Comparison of ENCODE assay signal across 25 mouse cellular contexts in the genomic region with DNA sequence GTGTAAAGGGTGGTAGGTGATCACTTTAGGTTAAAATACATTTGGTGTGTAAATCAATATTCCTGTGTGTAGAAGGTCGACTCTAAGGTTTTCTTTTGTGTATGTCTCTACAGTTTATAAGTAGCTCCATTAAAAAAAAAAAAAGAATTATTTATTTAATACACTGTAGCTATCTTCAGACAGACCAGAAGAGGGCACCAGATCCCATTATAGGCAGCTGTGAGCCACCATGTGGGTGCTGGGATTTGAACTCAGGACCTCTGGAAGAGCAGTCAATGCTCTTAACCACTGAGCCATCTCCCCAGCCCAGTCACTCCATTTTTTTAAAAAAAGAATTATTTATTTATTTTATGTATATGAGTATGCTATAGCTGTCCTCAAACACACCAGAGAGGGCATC. TPM values are rescaled to one million over a fixed set of nuclear protein-coding genes. Genes with fewer than 3 reads are reported as not detected.
DNase-seq lines count a peak whose midpoint lies in the region; TF ChIP-seq lines count a peak whose summit lies in the region.
"Had no signal": no experiment of that assay in that cellular context is flagged by ENCODE, and none has a peak within 500 bp of the region (broad histone marks: within the 10 kb centered on the region; RNA-seq: fewer than 3 reads in every experiment).

No protein-coding gene starts in this region.

- 79% methylated on average over 1 of the region's 1 CpGs for WGBS in liver, adult 2 months

- no peak overlapping the region for H3K9ac ChIP-seq in liver, adult 2 months (ENCODE audit: low read depth, low read length)
- H3K9ac ChIP-seq: embryonic facial prominence, embryonic 13.5 days; hindbrain, embryonic 14.5 days; liver, embryonic 15.5 days; midbrain, embryonic 12.5 days; stomach, embryonic 15.5 days had no signal

- H3K4me3 ChIP-seq in gastrocnemius, adult 2 months: no peak overlapping the region
- H3K4me3 ChIP-seq in liver, adult 2 months (ENCODE audit: insufficient read depth, low read depth, low read length): no peak overlapping the region
- H3K4me3 ChIP-seq: embryonic facial prominence, embryonic 13.5 days; liver, embryonic 15.5 days; midbrain, embryonic 12.5 days; stomach, embryonic 15.5 days had no signal

- H3K36me3 ChIP-seq in liver, adult 2 months (ENCODE audit: control insufficient read depth, insufficient read depth, low read length): peaks cover 21% of the 10 kb centered on the region; the same call in 1 of the 2 replicates

- H3K27ac ChIP-seq in gastrocnemius, adult 2 months: no peak overlapping the region
- H3K27ac ChIP-seq in liver, adult 2 months (replicated peaks; ENCODE audit: insufficient read depth, low read depth, low read length): no peak overlapping the region
- H3K27ac ChIP-seq: hindbrain, embryonic 14.5 days; liver, embryonic 15.5 days; midbrain, embryonic 12.5 days; stomach, embryonic 15.5 days had no signal

- TF ChIP-seq POLR2A in liver, adult 2 months (IDR thresholded peaks at IDR 0.05; ENCODE audit: extremely low read depth, insufficient read depth, low read length): no peak

- no peaks in the 10 kb centered on the region for H3K27me3 ChIP-seq in liver, adult 2 months (ENCODE audit: control insufficient read depth, insufficient read depth, low read length)
- H3K27me3 ChIP-seq: embryonic facial prominence, embryonic 13.5 days; liver, embryonic 15.5 days; midbrain, embryonic 12.5 days; Patski; stomach, embryonic 15.5 days had no signal

- no peaks in the 10 kb centered on the region for H3K79me2 ChIP-seq in liver, adult 2 months (ENCODE audit: control insufficient read depth, insufficient read depth, low read length)

- no peak for DNase-seq in gastrocnemius, adult 2 months
- DNase-seq in gastrocnemius, adult 18-20 months (ENCODE audit: low spot score): no peak
- DNase-seq in liver, adult 2 months (ENCODE audit: extremely low read depth, low read depth, low spot score): no peak
- DNase-seq in liver (no peak), 416B (ENCODE audit: low read depth) (peak; percentile 56), NIH3T3 (ENCODE audit: low read depth) (peak; percentile 37)
- no peak for DNase-seq in right cerebral cortex, postnatal 25 days
- no peak for DNase-seq in layer of hippocampus, postnatal 10 days (ENCODE audit: low spot score in 2 of 2)
- DNase-seq: adrenal gland, postnatal 36 days; cerebellum, adult 9-10 months; gastrocnemius, postnatal 10 days; heart, adult 18-20 months; kidney, adult 2 months; kidney, postnatal 4 days; layer of hippocampus, postnatal 36 days; lung, postnatal 4 days; right cerebral cortex, adult 18-20 months had no signal

- intact Hi-C loops in gastrocnemius, adult 2 months (cut with DNase I): no loop called here

- peaks cover 8% of the 10 kb centered on the region for H3K4me1 ChIP-seq in liver, adult 2 months (ENCODE audit: control insufficient read depth, insufficient read depth, low read length)

- peak; percentile 55 for TF ChIP-seq CTCF in gastrocnemius, adult 2 months (IDR thresholded peaks at IDR 0.05)
- TF ChIP-seq CTCF in liver, adult 2 months (IDR thresholded peaks at IDR 0.05; ENCODE audit: low read depth, low read length): 0 out of 2 replicates have a peak, but pooled peaks have one; percentile 7

RNA-seq across cellular contexts. Expression of a gene that starts 5.9 kb away (rescaled TPM):
- 100 to 1,000 TPM; 389 to 466 TPM for total RNA-seq in gastrocnemius, adult 2 months (2021)
- total RNA-seq in gastrocnemius, adult 18-20 months (2021): 100 to 1,000 TPM; 432 to 435 TPM
- 764 and 919 TPM in 2 replicates for total RNA-seq in liver, adult 2 months (2014; rRNA removed)
- polyA plus RNA-seq in liver, adult 2 months (2012; rRNA removed): 634 and 769 TPM in 2 replicates
- total RNA-seq in layer of hippocampus, postnatal 10 days (2021): 100 to 1,000 TPM; 474 to 547 TPM

RNA-seq across cellular contexts. Expression of a gene that starts 9.2 kb away (rescaled TPM):
- under 1 TPM; 0.13 to 0.20 TPM for total RNA-seq in gastrocnemius, adult 2 months (2021)
- under 1 TPM in 1 of 2 experiments, not detected in 1; 0.14 TPM for total RNA-seq in gastrocnemius, adult 18-20 months (2021)
- total RNA-seq in liver, adult 2 months (2014; rRNA removed): 0.07 and 0.09 TPM in 2 replicates
- 0.09 and 0.28 TPM in 2 replicates for polyA plus RNA-seq in liver, adult 2 months (2012; rRNA removed)
- total RNA-seq in layer of hippocampus, postnatal 10 days (2021): 100 to 1,000 TPM; 232 to 244 TPM

RNA-seq across cellular contexts. Expression of a gene that starts 45.3 kb away (rescaled TPM):
- total RNA-seq in gastrocnemius, adult 2 months (2021): 10 to 100 TPM; 67.4 to 74.9 TPM
- 10 to 100 TPM; 73.9 to 77.4 TPM for total RNA-seq in gastrocnemius, adult 18-20 months (2021)
- 27.4 and 29.5 TPM in 2 replicates for total RNA-seq in liver, adult 2 months (2014; rRNA removed)
- polyA plus RNA-seq in liver, adult 2 months (2012; rRNA removed): 62.4 and 81.4 TPM in 2 replicates
- total RNA-seq in layer of hippocampus, postnatal 10 days (2021): 10 to 100 TPM; 65.8 to 75.5 TPM

RNA-seq across cellular contexts. Expression of a gene that starts 50.1 kb away (rescaled TPM):
- 1 to 10 TPM; 2.1 to 2.5 TPM for total RNA-seq in gastrocnemius, adult 2 months (2021)
- 1 to 10 TPM; 1.7 to 2.2 TPM for total RNA-seq in gastrocnemius, adult 18-20 months (2021)
- total RNA-seq in liver, adult 2 months (2014; rRNA removed): 15.5 and 29.8 TPM in 2 replicates
- 62.7 and 154 TPM in 2 replicates for polyA plus RNA-seq in liver, adult 2 months (2012; rRNA removed)
- total RNA-seq in layer of hippocampus, postnatal 10 days (2021): 1 to 10 TPM in 1 of 2 experiments, under 1 TPM in 1; 0.80 to 1.1 TPM
- total RNA-seq: left cerebral cortex, postnatal 36 days had no signal
- polyA plus RNA-seq: activated CD4-positive, CD25-positive, alpha-beta regulatory T cell, adult 4 months had no signal

Comparison
In these comparisons a context has a peak if more than half of its experiments do, and no peak if none do; other contexts are left out.
1. DNase-seq: peak in 416B (single experiment) and NIH3T3 (single experiment); none in gastrocnemius, adult 2 months (single experiment), gastrocnemius, adult 18-20 months (single experiment), liver, adult 2 months (single experiment), liver (single experiment), right cerebral cortex, postnatal 25 days (single experiment) and layer of hippocampus, postnatal 10 days (0 of 2).
2. RNA of a gene that starts 9.2 kb away (total RNA-seq): 232 to 244 TPM in layer of hippocampus, postnatal 10 days; 0.13 to 0.20 TPM in gastrocnemius, adult 2 months, 0.14 TPM in gastrocnemius, adult 18-20 months and 0.07 to 0.09 TPM in liver, adult 2 months; every median in the first group is over 100 times any median in the second.